Mouse (Mus musculus): Measurements from ENCODE around the gene Il17rc. TPM values are rescaled to one million over a fixed set of nuclear protein-coding genes. Genes with fewer than 3 reads are reported as not detected.
A peak's percentile ranks its signal among the peaks of the same experiment; 100 is the strongest.

Gene Il17rc
- total RNA-seq, 2 experiments from 2014 or later: 6.8 TPM

DNA sequence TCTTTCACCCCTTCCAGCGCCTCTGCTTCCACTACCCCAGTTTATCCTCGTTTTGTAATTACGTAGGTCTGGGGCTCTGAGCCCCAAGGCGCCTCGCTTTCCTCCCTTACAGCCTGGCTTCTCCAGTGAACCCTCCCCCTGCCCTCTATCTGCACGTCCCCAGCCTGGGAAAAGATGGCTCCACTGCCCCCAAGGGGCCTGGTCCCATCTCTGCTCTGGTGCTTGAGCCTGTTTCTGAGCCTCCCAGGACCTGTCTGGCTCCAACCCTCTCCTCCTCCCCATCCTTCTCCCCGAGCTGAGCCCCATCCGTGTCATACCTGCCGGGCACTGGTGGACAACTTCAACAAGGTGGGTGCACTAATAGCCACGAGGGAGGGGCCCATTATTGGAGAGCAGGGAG lies 12.5 kb downstream of the Il17rc start:
- intact Hi-C loops (cut with DNase I; ENCODE audit: low total_unique reads): no loop called here
- no peak for DNase-seq

DNA sequence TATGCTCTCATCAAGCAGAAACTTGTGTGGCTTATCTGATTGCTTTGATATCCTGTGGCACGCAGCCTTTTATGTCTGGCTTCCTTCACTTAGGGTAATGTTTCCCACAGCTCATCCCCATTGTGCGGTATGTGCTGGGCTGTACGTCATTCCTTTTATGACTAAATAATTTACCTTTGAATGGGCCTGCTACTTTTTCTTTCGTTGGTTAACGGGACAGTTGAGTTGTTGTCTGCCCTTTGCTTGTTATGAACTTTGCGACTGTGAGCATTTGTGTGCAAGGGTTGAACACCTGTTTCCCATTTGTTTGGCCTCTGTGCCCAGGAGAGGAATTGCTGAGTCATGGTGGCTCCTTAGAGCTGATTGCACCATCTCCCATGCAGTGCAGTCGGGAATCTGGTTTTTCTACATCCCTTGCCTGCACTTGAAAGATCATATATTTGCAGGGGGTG lies 15.9 kb downstream of the Il17rc start:
- no peak for DNase-seq
- intact Hi-C loops (cut with DNase I; ENCODE audit: low total_unique reads): no loop called here

DNA sequence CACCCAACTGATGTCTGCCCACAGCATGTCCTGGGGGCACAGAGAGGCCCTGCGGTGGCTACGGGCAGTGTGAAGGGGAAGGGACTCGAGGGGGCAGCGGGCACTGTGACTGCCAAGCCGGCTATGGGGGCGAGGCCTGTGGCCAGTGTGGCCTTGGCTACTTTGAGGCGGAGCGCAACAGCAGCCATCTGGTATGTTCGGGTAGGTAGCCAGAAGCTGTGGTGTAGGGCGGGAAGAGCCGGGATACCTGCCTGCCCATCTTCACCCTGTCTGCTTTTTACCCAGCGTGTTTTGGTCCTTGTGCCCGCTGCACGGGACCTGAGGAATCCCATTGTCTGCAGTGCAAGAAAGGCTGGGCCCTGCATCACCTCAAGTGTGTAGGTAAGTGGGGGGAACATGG lies 18.2 kb downstream of the Il17rc start:
- DNase-seq: no peak
- intact Hi-C loops (cut with DNase I; ENCODE audit: low total_unique reads): no loop called here

DNA sequence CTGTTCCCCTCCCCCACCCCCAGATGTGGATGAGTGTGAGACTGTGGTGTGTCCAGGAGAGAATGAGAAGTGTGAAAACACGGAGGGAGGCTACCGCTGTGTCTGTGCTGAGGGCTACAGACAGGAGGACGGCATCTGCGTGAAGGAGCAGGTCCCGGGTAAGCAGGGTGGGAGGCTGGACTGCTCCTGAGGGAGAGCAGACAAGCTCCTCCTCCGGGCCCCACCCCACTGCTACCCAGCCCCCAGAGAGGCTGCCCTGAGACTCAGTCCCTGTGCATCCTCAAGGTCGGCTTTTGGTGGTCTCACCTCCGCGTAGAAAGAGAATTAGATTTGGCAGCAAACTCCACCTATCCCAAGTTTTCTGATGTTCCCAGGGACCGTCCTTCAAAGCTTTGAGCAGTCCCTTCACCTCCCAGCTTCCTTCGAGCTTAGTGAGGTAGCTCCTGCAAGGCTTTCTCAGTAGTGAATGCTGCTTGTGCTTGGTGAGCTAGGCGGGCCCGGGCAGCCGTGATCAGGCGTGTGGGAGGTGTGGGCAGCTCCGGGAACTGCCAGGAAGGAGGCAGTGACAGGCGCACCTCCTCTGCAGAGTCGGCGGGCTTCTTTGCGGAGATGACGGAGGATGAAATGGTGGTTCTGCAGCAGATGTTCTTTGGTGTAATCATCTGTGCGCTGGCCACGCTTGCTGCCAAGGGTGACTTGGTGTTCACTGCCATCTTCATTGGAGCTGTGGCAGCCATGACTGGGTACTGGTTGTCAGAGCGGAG lies 21.1 kb downstream of the Il17rc start:
- intact Hi-C loops (cut with DNase I; ENCODE audit: low total_unique reads): no loop called here
- no peak for DNase-seq

DNA sequence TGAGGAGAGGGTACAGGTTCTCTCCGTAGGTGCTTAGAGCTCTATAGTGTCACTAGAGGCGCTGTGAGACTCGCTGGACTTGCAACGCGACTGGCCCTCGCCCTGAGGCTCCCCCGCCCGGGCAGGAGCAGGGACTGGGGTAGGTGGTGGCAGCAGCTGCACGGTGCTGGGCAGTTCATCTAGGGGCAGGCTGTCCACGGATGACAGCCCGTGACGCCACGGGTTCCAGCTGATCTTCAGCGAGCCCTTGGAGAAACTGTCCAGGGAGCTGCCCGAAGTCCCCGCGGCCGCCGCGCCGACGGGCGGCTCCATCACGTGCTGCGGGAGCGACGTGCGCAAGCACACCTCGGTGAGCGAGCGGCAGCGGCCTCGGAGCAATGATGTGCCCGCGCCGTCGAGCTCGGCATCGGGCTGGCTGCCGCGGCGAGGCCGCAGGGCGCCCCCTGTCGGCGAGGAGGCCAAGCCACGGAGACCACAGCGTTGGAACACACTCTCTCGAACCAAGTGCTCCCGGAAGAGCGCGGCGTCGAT lies 23.1 kb downstream of the Il17rc start:
- intact Hi-C loops (cut with DNase I; ENCODE audit: low total_unique reads): no loop called here
- DNase-seq: peak; percentile 82

DNA sequence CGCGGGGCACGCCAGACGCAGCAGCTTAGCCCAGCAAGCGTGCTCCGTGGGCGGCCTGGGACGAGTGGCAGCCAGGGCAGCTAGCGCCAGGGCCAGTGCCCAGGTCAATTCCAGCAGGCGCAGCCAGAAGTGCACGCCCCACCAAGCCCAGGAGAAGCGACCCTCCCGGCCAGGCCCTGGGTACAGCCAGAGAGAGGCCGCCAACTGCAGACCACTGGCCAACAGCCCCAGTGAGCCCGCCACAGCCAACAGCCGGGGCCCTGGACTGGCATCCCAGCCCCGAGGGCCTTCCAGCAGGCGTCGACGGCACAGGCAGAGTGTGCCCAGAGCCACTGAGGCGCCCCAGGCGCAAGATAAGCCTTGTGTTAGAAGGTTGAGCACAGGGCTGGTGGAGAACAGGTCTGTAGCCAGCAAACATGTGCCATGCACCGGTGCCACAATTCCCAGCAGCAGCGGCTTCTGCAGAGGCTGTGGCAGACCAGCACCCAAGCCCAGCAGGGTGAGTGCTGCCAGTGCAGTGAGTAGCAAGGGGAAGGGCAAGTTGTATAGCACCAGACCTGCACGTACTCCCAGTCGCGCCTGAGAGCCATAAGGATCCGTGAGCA lies 23.9 kb downstream of the Il17rc start:
- intact Hi-C loops (cut with DNase I; ENCODE audit: low total_unique reads): no loop called here
- DNase-seq: peak; percentile 43

DNA sequence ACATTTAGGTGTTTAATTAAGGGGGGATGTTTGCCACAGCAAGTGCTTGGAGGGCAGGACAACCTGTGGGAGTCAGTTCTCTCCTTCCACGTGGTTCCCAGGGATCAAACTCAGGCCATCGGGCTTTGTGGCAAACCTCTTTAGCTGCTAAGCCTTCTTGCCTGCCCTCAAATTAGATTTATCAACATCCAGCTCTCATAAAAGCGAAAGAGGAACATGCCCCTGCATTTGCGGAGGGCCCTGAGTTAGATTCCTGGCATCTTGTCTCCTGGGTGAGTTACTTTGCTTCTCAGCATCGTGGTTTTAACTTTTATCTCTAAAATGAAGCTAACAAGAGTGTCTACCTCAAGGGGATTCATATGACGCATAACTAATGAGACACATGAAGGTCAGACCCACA lies 28.1 kb downstream of the Il17rc start:
- intact Hi-C loops (cut with DNase I; ENCODE audit: low total_unique reads): no loop called here
- DNase-seq: no peak

DNA sequence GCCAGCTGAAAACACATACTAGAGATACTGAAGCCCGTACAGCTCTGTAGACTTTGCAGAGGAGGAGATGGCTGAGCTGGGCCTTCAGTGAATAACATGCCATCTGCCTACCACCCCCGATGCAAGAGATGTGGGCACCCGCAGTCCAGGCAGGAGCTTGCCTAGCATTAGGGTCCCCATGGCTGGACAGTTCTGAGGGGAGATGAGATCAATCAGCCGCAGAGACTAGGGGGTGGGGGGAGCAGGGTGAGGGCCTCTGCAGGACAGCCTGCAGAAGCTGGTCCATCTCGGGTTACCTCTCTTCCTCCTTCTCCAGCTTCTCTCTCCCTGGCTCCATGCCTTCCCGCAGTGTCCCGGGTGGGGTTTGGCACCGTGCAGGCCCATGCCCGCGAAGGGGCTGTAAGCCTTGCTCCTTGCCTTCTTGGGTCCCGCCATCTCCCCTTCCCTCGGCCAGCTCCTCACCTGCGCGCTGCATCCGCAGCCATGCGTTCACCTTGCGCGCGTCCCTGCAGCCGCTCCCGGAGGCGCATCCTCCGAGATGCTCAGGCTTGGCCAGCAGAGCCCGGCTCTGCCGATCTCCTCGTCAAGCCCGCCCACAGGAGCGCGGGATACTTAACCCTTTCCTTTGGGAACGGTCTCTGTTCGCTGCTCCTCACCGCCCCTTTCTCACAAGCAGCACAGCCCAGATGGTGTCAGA lies 30.3 kb downstream of the Il17rc start, which contains the start of gene Prrt3:
Gene Prrt3 (minus strand): TSS at position 544 of the 697 bp plus-strand sequence.
- DNase-seq: no peak
- intact Hi-C loops (cut with DNase I; ENCODE audit: low total_unique reads): no loop called here

DNA sequence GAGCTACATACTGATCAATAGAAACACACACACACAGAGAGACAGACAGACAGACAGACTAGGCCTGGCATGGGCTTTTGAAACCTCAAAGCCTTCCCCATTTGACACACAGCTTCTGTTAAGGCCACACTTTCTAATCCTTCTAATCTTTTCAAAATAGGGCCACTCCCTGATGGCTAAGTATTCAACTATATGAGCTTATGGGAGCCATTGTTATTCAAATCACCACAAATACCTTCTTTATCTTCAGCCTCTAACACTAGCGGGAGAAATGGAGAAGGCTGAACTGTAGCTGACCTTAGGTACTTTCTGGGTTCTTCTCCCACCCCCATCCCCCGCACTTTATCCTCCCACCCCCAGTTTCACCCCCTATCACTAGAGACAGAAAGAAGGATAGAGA lies 31.6 kb downstream of the Il17rc start:
- DNase-seq: no peak
- intact Hi-C loops (cut with DNase I; ENCODE audit: low total_unique reads): no loop called here

DNA sequence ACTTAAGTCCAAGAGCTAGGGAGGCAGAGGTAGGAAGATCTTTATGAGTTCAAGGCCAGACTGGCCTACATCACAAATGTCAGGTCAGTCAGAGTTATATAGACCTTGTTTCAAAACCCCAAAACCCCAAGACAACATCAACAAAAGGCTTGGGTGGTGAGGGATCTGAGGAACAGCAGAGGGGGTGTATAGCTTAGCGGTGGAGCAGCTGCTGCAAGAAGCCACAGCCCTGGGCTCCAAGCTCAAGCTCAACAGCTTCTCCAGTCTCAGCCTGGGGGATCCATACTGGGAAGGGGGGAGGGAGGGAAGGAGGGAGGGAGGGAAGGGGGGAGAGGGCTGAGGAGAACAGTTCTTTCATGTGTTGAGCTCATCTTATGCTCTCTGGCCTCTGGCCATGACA lies 34.5 kb downstream of the Il17rc start:
- DNase-seq: no peak
- intact Hi-C loops (cut with DNase I; ENCODE audit: low total_unique reads): no loop called here

DNA sequence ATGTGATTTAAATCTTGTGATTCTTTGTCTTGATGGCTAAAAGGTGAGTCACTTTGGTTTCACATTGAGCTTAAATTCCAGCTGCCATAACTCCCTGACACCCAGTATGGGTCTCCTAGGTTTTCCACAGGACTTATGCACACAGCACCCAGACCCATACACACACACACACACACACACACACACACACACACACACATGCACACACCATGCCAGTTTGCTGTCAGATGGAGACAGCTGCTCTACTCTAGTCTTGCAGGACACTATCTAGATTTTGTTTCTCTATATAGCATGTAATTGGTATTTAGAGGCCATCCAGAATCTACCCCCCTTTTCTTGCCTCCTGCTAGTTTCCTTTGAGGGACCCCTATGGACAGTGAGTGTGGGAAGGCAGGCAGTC lies 35.9 kb downstream of the Il17rc start:
- no peak for DNase-seq
- intact Hi-C loops (cut with DNase I; ENCODE audit: low total_unique reads): no loop called here

DNA sequence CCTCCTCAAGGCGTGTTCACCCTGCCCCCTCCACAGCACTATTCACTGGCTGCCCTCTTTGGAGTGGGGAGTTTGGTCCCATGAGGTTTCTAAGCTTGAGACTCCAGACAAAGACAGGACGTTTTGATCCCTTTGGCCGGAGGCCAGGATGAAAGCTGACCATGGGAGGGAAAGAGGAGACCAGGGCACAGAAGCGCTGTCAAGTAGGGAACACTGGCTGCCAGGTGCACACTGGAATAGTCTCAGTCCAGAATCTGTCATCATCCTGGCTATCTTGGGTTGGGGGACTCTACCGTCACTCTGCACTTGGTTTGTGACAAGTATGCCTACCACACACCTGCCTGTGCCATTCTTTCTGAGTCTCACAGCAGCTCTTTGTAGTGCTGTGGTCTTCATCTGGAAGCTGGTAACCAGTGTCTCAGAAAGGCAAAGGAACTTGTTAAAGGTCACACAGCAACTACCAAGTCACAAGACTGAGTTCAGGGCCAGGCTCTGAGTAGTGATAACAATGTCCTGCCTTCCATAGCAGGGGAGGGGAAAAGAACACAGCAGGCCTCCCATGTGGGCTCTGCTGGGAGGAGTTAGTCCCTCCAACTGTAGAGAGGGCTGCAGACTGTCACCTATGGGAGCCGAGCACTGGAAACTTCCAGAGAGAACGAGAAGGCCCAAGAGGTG lies 37.2 kb downstream of the Il17rc start:
- DNase-seq: peak; percentile 68
- intact Hi-C loops (cut with DNase I; ENCODE audit: low total_unique reads): no loop called here

DNA sequence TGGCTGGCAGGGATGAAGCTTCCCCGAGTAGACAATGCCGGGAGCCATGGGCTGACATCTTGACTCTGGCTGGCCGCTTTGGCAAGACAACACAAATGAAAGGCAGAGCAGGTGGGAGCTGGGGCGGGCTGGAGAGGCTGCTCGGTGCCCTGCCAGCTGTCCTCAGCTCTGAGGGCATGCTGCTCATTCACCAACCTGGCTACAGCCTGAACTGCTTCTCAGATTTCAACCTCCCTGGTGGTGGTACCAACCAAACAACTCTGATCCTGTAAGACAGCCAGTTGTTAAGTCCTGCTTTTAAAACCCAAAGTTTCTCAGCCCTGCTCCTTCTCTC lies 37.7 kb downstream of the Il17rc start:
- peak; percentile 69 for DNase-seq
- intact Hi-C loops (cut with DNase I; ENCODE audit: low total_unique reads): no loop called here

DNA sequence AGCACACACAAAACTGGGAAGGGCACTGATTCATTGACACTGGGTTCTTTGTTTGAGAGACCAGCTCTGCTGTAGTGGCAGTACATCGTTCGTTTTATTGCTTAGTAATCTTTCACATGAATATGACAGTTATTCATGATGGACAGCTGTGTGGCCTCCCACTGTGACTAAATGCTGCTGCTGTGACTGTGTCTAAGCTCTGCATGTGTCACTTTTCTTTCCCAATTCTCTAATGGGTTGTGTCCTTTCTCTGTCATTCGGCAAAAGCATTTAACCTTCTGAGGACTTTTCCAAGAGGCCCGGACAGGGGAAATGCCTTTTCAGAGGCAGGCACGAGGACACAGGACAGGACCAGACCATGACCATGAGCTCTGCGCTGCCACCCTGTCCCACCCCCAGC lies 42.7 kb downstream of the Il17rc start:
- DNase-seq: no peak
- intact Hi-C loops (cut with DNase I; ENCODE audit: low total_unique reads): no loop called here

DNA sequence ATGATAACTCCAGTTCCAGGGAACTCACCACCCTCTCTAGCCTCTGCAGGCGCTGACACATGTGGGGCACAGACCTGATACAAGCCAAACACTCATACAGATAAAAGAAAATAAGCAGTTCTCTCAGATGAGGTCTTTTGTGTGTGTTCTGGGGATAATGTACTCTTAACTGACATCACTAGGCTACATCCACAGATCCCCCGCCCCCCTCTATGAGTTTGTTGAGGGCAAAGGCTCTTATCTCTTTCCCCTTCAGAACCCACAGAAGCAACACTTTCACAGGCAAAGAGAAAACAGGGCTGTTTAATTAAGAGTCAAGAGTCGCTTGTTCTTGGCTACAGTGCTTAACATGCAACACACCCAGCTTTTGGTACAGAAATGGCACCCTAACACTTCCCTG lies 43.4 kb downstream of the Il17rc start:
- intact Hi-C loops (cut with DNase I; ENCODE audit: low total_unique reads): no loop called here
- DNase-seq: no peak

DNA sequence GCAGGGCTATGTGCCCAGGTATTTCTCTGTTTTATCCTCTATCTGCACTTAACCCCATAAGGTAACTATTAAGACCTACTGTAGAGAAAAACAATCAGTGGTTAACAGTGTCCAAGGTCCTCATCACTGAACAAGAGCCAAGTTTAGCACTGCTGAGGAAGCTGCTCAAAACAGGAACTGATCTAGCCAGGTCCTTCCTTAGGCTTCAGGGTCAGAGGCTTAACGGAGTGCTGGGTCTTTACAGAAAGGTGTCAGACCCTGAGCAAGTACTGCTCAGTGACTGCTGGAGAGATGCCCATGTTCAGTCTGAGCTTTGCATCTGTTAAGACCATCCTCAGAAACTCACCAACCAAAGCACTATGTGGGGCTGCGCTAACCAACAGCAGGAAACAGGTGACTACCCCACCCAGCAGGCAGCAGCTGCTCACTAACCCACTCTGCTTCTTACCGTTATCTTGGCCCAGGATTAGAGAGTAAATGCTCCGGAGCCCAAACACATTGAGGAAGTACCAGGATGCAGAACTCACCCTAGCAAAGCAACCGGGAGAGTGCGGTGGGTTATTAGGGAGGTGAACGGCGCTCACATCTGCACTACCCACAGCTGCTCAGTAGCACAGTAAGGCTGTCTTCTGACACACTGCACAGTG lies 46.3 kb downstream of the Il17rc start:
- DNase-seq: no peak
- intact Hi-C loops (cut with DNase I; ENCODE audit: low total_unique reads): no loop called here

DNA sequence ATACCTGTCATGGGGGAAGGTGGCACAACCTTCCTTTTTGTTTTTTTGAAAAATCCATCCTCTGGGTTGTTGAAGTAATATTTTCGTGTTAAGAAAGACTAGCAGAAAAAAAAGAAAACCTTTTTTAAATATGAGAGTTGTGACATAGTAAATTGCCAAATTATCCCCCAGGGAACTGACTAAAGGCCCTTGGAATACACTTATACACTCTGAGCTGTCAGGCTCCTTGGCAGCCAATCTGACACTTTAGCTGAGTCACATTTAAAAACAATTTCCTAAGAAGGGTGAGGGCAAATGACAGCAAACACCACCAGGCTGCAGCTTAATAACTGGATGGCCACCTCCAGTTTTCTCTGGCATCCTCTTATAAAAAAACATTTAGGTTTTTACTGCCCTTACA lies 51.1 kb downstream of the Il17rc start:
- intact Hi-C loops (cut with DNase I; ENCODE audit: low total_unique reads): no loop called here
- no peak for DNase-seq

DNA sequence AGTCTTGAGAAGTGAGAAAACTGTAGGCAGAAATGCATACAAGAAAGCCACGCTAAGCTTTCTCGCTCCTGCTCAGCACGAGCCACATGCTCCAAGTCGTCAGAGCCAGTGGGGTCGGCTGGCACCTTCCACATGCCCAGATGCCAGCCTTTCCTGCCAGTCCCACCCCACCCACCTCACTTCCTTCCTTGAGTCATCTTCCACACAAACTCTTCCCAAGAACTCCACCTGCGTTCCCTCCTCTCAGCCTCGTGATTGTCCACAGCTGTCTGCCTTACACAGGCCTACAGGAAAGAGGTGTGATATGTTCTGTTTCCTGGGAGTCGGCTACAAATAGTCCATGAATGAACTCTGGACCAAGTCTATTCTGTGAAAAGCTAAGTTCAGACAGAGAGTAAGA lies 52.2 kb downstream of the Il17rc start:
- intact Hi-C loops (cut with DNase I; ENCODE audit: low total_unique reads): no loop called here
- DNase-seq: no peak

DNA sequence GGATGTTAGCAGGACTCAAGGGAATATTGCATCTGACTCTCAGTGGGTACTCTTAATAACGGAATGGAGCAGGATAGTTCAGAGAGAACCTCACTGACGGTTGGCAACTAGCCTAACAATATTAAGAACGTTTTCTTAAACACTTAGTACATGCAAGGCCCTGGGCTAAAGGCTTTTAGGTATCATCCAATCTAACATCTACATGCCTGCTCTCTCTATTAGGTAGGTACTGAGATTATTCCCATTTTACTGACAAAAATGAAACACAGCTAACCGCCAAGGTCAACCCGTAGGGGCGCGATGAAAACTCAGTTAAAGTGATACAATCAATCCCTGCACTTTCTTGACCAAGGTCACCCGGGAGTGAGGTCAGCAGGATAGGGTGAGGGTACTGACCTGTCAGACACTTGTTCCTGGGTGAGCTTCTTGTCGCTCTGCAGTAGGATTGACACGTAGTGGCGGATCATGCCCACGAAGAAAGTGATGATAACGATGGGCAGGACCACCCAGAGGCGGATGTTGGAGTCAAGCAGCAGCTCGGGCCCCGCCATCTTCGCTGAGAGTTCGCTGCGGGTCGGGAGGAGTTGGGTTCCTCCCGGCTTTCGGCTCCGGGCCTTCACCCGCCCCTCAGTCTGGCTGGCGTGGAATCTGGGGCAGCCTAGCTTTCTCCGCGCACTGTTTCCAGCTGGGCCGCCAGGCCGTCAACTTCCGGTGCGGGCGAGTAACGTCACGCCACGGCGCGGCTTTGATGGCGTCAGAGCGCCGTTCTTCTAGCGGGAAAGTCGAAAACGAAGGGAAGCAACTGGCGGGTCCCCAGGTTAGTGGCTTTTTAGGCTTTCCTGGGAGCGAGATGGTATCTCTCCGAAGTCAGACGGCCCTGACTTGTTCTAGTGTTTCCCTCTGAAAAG lies 60.0 kb downstream of the Il17rc start, which contains the start of the genes Emc3 and Fancd2:
Gene Emc3 (minus strand): TSS at position 721 of the 908 bp plus-strand sequence.
Gene Fancd2 (plus strand): TSS at position 751 of the 908 bp plus-strand sequence.
- intact Hi-C loops (cut with DNase I; ENCODE audit: low total_unique reads): no loop called here
- peak; percentile 90 for DNase-seq

All from gastrocnemius, postnatal 14 days (tissue).